Mouse (Mus musculus) adrenal gland, adult (tissue): ENCODE data around the gene Gm18596.
"Not testable (repeated sequence)": the region's sequence is repeated elsewhere in the genome, so short reads cannot be mapped to it uniquely, and the experiment has no call there.

Source experiments
- DNase-seq, 2 experiments: peaks; one replicate each; pipeline ENCODE4 v3.0.0; 2022 to 2023; ENCODE audit warnings: low spot score in 1 of 2; ENCODE audit not compliant: inconsistent age in 2 of 2

Gene Gm18596

DNA sequence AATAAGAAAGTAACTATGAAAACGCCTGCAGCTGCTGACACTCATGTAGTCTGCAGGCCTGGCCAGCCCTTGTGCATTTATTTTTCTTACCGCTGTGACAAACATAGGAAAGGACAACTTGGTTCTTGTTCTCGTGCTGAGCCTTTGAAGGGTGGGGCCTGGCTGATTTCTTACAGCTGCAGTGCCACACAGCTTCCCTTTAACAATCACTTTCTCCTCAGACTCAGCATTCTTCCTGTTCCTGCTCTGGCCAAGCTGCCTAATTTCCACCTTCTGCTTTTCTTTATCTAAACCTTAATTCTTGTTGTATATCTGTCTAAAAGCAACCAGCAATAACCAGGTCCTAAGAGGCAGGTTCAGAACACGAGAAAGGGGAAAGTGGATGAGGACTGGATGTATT lies 28.7 kb downstream of the Gm18596 start:
- no peak for DNase-seq

DNA sequence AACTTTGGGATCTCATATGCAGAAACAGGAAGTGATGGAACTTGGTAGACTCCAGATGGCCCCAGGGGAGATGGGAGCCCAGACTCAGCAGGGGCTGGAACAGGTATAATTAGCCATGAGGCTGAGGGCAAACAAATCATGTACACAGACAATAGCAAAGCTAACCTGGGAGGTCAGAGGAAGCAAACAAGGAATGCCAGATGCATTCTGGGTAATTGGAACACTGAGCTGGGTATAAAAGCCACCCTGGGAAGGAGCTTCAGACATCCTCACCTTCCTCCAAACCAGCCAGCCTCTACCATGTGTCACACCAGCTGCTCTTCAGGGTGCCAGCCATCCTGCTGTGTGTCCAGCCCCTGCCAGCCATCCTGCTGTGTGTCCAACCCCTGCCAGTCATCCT lies 31.3 kb downstream of the Gm18596 start, which contains the start of gene Gm10024:
Gm10024 (plus strand) TSS at position 301 of the 400 bp plus-strand sequence.
- not testable (repeated sequence) for DNase-seq

GRCm38 (mm10) chr10:77709831-77710230 lies 32.6 kb downstream of the Gm18596 start:
- DNase-seq = no peak

DNA sequence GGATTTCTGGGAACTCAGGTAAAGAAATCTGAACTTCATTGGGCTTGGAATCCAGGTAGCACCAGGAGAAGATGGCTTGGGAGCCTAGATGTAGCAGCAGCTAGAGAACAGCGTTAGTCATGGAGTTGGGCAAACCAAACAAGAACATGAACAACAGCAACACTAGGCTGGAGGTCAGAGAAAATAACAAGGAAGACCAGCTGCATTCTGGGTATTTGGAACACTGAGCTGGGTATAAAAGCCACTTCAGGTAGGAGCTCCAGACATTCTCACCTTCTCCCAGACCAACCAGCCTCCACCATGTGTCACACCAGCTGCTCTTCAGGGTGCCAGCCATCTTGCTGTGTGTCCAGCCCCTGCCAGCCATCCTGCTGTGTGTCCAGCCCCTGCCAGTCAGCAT lies 36.1 kb downstream of the Gm18596 start, which contains the start of gene Gm10272:
Gm10272 (plus strand) TSS at position 301 of the 400 bp plus-strand sequence.
- no peak for DNase-seq

DNA sequence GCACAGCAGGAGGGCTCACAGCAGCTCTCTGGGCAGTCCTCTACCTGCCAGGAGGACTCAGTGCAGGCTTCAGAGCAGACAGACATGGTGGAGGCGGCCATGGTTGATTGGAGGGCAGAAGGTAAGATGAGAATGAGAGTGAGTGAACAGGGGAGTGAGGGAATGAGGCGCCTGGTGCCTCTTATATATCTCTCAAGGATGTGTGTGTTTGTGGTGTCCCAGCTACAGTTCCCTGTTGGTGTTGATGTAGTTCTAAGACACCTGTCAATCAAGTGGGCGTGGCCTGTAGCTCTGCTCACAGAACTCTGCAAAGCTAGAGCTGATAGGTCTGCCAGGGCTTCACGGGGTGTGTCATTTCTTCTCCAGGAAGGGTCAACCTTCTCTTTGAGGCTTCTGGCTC lies 45.3 kb downstream of the Gm18596 start, which contains the start of gene Gm9508:
Gm9508 (minus strand) TSS at position 101 of the 400 bp plus-strand sequence.
- no peak for DNase-seq
